Mouse (Mus musculus) gastrocnemius, postnatal 25 days (tissue): ENCODE results near the gene Hoxc6. TPM values are rescaled to one million over a fixed set of nuclear protein-coding genes. Genes with fewer than 3 reads are reported as not detected.

ENCODE experiments used
- DNase-seq: peaks from one replicate; pipeline ENCODE4 v3.0.0; 2022
- total RNA-seq, 2 experiments: library from RNA; stranded (reverse); gene quantifications; 1 replicate in 1 of 2; 2 replicates in 1 of 2; pipeline ENCODE4 v1.2.3; 2021

The Hoxc6 gene
- total RNA-seq, 2 experiments from 2014 or later, result 5.3 to 8.1 TPM

DNA sequence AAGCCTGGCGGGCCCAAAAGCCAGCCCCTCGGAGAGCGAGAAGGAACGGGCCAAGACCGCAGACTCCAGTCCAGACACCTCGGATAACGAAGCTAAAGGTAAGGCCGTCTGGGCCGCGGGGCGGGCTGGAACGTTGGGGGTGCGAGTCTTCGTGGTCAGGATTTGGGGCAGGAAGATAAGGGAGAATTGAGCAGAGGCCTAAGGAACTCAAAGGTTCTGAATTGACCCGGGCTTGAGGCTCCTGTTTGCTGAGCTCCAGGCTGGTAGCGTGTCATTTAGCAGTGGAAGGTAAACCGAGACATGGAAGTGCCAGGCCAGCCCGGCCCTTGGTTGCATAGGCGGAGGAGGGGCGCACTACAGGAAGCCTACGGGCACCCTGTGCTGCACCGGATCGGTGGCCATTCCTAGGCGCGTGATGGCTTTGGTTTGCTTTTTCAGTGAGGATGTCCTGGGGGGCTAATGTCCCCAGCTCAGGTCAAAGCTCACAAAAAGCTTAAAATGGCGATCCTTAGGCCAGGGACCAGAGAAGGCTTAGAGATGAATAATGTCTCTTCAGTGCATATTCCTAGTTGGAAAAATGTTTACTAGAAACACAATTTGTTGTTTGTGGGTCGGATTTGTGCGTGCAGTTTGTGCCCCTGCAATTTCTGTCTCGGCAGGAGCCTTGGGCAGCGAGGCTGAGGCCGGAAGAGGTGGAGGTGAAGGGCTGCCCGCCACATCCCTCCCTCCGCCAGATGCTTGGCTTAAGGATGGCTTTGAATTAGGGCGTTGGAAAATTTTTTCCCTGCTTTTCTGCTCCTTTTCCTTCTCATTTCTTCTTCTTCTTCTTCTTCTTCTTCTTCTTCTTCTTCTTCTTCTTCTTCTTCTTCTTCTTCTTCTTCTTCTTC lies 30.3 kb upstream of the Hoxc6 start:
- DNase-seq, result no peak

DNA sequence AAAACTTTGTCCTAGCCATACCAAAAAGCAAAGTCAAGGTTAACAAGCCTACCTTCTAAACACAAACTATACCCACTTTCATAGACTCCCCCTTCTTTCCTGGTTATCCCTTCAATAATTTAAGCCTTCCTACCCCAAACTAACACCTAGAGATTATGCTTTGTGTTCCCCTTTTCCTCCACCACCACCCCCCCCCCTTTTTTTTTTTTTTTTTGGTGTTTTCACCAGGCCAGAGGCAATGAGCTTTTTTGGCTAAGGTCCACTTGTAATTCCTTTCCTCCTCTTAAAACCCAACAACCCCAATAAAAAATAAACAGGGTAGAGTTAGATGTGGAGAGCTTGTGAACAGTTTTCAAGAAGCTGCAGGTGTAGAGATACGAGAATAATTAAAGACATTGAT lies 28.8 kb upstream of the Hoxc6 start:
- no peak for DNase-seq

DNA sequence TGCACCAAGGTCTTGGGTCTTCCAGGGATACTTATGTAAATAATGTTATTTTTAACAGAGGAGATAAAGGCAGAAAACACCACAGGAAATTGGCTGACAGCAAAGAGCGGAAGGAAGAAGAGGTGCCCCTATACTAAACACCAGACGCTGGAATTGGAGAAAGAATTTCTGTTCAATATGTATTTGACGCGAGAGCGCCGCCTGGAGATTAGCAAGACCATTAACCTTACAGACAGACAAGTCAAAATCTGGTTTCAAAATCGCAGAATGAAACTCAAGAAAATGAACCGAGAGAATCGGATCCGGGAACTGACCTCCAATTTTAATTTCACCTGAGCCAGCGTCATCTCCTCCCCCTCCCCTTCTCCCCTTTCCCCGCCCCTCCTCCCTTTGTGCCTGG lies 27.3 kb upstream of the Hoxc6 start:
- DNase-seq, result no peak

DNA sequence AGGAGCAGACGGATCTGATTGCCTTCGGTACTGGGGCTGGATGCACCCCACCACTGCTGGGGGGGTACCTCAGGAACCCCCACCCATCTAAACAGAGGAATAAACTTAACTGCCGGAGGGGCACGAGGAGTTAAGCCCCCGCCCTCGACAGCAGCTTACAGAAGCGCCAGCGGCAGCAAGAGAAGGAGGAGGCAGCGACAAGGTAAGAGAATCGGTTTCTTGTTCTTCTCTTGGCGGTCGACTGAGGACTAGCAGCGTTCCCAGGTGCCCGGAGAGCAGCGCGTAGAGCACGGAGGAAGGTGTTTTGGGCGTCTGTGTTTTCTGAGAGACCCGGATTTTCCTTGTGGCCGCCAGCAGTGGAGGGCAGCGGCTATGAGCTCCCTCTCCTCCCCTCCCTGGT lies 25.8 kb upstream of the Hoxc6 start:
- peak; percentile 4 for DNase-seq

DNA sequence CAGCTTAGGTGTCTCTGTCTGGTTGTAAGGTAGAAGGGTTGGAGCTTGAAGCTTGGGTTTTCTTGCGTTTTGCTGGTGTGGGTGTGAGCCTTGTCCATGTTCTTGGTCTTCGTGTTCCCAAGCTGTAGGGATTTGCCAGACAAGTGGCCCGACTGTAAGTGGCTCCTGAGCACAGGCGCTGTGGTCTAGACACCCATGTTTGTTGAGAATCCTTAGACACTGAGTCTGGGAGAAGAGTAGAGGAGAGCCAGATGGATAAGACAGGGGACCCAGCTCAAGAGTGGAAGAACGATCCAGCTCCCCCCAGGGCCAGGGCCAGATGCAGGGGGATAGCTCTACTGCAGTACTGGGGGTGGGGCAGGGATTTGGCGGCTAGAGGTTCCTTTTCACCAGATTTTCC lies 25.3 kb upstream of the Hoxc6 start:
- peak; percentile 14 for DNase-seq

DNA sequence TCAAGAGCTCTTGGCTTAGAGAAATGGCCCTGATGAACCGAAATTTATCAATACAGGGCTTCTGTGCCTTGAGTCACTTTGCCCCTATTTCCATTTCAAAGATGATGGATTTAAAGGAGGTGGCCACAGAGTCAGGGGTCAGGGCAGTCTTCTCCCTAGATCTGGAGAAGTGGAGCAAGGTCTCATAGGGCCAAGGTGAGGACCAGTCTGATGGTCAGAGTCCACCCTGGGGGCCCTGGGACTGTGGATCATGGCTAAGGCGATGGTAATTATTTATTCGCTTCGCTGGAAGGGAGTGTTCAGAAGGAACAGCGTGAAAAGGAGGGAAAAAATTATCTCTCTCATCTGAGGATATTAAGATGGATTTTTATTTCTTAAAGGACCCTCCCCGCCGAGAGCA lies 23.0 kb upstream of the Hoxc6 start:
- no peak for DNase-seq

DNA sequence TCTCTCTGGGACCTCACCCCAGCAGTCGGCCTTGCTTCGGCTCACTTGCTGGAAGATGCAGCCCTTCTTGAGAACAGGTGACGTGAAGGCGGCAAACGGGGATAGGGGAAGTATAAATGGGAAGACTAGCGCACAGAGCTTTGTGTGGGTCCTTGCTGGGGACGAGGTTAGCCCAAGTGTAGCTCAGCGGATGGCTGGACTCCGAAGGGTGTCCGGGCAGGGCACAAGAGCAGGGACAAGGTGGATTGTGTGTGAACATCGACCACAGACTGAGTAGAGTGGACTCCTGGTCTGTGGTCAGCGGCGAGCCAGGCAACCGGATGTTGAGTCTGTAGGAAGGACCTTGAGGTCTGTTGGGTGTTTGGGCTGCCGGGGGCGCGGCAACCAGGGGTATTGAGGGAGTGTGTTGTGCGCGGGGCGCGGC lies 22.4 kb upstream of the Hoxc6 start:
- DNase-seq, result no peak

DNA sequence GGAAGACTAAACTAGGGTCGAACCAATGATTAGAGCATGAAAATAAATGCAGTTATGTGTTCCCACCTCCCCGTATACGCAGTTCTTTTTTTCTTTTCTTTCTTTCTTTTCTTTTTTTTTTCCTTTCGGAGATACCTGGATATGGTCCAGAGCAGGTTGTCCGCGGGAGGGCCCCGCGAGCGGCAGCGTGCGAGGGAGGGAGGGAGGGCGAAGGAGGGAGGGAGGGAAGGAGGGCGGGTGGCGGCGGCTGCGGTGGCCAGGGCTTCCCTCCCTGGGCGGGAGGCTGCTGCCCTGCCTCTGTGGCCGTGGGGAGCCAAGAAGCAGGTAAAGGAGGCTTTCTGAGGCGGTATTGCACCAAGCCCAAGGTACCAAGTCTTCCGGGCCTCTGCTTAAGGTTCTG lies 21.9 kb upstream of the Hoxc6 start, which contains the start of gene Hoxc9:
TSS of gene Hoxc9 (plus strand) at position 269 of the 400 bp plus-strand sequence.
- DNase-seq, result peak; percentile 41

DNA sequence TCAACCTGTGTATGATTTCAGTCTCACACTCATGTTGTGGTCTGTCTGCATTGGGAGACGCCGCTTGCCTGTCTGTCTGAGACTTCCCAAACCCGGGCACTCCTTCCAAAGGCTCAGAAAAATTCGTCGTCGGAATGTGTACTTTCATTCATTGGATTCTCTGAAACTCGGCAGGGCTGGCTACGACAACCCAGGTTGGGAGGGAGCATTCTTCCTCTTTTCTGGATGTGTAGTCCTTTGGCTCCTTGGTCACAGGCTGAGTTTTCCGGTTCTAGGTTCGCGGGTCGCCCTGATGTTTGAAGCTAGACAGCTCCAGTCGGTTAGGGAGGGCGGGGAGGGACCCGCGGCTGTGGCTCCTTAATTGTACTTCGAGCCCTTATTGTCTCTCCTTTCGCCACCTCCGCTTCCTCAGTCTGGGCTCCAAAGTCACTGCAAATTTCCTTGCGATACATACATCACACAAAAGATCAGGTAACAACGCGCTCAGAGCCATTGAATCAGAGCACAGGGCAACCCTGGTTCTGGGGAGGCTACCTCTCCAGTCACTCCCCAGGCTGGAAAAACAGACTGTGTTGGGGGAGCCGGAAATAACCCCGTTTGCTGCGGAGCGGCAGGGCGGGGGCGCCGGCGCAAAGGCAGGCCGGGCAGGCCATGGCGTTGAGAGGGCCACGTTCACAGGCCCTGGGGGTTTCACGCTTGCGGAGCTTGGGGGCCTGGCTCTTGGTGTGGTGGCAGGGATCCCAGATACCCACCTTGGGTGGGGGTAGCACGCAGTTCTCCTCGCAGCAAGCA lies 21.2 kb upstream of the Hoxc6 start:
- peak; percentile 44 for DNase-seq

DNA sequence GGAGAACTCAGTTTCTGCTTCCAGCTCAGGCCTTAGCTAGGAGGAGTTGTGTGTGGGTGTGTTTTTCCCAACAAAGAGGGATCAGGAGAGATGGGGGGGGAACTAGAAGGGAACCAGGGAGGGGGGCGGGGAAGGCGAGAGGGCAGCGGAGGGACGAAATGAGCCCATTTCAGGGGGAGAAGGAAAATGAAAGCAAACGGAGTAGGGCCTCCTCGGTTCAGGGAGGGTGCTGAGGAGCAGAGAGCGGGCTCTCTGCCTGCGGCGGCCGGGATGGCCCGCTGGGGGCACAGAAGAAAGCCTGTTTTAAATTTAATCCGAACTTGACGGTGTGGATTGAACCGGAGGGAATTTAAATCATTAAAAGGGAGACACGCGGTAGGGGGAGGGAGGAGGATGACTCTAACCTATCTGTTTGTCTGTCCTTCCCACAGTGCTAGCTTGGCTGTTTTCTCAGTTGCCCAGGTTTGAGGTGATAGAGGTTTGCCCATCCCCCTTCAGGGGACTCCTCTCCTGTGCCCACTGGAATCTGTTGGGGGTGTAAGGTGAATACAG lies 20.6 kb upstream of the Hoxc6 start:
- DNase-seq, result no peak

DNA sequence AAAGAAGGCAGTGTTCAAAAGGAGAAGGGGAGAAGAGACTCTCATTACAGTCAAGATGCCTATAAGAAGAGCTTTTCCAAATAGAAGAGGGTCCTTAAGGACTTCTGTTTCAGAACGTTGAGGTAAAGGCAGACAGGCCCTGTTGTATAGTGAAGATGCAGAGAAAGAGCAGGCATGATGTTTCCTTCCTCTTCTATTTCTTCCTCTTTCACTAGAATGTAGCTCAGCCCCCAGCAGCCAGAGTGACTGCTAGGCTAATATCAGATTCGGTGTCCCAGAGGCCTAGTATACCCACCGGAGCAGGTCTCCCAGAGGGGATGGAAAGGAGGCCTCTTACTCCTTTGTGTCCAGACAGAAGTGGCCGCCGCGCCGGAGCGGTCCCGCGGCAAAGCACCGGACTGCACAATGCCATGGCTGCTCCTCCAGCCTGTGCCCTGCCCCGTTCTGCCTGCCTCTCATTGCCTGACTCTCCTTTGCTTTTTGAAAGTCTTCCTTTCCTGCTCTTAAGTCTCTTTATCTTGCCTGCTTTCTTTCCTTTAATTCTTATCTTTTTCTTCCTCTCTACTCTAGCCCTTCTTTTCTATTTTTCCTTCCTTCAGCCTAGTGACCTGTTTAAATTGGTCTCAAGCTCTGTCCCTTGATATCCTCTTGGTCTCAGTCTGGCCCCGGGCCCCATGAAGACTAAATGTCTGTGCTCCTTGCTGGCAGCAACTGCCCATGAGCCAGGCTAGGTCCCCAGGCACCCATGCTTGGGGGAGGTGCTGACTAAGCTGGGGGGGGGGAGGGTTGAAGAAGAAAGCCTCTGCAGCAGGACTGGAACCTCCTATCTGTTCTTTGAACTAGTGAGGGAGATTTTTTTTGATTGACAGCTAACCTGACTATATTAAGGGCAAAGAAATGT lies 19.2 kb upstream of the Hoxc6 start:
- DNase-seq, result peak; percentile 4

DNA sequence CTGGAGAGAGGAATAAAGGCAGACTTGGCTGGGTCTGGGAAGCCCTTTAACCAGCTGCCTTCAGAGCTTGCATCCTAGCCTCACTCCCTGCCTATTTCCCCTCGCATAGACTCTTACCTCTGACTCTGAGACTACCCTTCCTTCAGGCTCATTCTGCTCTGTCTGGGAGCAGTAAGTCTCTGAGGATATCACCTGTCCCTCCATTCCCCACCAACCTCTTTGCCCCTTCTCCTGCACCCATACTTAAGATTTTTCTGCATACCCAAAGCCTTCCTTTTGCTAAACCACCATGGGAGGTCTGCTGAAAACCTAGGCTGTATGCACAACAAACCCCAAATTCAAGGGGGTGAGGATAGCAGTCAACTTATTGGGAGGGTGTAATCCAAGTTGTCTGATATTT lies 18.1 kb upstream of the Hoxc6 start:
- no peak for DNase-seq

DNA sequence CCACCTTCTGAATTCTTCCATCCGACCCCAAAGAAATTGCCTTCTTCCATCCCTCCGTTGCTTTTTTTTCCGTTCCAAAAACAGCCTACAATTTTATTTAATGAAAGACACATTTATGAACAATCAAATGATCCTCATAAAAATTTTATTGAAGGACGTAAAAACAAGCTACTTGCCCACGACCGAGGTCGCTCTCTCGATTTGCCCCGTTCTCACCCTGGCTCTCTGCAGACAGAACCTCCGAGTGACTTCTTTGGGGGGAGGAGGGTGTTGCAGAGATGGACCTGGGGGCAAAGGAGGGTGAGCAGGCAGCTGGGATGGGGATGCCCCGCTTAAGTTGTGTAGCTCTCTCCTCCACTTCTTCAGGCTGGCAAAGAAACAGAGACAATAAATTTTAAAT lies 17.7 kb upstream of the Hoxc6 start:
- DNase-seq, result no peak

DNA sequence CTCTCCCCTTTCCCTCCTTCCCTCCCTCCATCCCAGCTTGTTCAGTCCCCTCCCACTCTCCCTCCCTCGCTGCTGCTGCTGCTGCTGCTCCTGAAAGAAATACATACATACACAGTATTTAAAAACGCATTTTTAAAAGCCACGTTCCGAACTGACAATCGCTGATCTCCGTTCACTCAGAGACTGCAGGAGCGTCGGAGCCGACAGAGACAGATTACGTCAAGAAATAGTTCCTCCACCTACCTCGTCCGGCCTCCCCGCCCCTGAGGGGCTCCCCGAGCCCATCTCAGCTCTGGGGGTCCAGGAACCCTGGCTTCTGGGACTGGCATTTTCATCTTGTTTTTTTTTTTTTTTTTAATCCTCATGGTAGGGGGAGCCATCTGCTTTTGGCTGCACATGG lies 17.1 kb upstream of the Hoxc6 start:
- no peak for DNase-seq

DNA sequence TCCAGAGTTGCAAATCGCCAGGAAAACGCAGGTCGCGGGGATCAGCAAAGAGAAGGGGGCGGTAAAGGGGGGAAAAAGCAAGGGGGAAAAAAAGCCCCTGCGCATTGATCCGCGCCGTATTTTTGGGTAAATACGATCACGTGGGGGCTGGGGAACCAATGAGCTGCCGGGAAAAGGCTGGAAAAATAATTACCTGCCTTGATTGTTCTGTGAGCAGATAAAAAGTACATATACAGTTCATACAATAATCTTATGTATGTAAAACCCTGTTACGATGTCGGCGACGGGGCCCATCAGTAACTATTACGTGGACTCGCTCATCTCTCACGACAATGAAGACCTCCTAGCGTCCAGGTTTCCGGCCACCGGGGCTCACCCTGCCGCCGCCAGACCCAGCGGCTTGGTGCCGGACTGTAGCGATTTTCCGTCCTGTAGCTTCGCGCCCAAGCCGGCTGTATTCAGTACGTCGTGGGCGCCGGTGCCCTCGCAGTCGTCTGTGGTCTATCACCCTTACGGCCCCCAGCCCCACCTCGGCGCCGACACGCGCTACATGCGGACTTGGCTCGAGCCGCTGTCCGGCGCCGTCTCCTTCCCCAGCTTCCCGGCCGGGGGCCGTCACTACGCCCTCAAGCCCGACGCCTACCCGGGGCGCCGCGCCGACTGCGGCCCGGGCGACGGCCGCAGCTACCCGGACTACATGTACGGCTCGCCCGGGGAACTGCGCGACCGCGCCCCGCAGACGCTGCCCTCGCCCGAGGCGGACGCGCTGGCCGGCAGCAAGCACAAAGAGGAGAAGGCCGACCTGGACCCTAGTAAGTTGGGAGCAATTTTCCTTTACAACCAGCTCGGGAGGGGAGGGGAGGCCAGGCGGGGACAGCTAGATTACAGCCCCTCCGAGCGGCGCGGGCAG lies 16.4 kb upstream of the Hoxc6 start:
- DNase-seq, result peak; percentile 64

DNA sequence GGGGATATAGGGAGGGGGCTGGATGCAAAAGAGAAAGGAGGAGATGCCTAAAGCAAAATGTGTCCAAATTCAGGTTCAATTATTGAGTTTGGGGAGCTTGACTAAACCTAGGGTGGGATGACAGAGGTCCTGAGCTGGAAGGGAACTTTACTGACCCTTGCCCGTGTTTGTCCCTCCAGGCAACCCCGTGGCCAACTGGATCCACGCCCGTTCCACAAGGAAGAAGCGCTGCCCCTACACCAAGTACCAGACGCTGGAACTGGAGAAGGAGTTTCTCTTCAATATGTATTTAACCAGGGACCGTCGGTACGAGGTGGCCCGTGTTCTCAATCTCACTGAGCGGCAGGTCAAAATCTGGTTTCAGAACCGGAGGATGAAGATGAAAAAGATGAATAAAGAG lies 14.3 kb upstream of the Hoxc6 start:
- DNase-seq, result no peak

DNA sequence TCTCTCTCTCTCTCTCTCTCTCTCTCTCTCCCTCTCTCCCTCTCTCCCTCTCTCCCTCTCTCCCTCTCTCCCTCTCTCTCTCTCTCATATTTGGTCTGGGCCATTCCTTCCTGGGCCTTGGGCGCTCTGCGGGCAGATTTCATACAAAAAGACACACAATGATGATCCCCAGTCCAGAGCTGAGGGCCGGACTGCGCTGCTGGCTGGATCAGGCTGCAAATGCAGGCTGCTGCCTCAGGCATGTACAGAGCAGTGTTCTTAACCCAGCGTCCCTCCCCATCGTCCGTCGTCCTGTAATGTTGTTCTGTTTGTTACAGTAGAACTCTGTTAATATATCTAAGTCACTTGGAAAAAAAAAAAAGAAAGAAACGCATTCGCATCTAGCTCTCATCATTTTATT lies 13.5 kb upstream of the Hoxc6 start:
- DNase-seq, result no peak

DNA sequence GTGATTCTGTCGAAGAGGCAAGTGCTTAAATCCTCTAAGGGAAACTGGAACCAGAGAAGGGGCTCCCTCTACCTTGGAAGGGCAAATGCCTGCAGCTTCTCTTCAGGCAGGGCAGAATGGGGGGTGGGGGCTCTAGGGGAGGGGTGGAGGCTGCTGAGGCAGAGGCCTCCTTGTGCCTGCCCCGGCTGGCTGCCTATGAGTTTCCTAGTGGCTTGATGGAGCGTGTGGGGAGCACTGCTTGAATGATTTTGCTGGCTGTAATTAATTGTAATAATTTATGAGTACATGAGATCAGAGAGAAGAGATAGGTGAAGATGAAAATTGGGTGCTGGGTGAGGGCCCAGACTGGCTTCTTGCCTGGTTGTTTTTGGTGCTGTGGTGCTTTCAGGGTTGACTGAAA lies 13.1 kb upstream of the Hoxc6 start:
- DNase-seq, result no peak

DNA sequence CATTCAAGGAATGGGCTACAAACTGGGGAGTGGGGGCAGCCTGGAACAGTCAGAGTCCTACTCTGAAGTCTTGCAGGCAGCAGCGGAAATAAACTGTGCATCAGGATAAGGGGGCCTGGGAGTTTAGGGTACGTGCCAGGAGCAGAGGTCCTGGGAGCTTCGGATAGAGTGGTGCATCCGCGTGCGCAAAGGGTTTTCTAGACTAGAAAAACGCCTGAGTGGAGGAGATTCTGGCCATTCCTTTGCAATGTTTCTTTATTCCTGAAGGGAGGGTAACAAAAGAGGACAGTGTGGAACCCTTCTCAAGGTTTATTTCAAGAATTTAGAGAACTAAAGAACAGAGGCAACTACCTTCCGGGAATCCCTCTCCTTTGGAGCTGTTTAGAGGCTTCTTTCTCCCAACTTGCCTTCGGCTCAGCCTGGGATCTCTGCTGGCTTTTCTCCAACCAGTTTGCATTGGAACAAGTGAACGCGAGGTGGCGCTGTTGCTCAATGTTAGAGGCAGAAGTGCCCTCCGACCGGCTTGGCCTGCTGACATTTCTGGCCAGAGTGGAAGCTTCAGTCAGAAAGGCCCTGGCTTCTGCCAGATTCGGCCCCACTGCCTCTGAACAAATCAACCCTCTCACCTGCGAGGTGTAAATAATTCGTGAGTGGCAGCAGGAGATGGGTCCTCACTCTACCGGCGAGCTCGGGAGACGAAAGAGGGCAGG lies 10.8 kb upstream of the Hoxc6 start:
- DNase-seq, result peak; percentile 86

DNA sequence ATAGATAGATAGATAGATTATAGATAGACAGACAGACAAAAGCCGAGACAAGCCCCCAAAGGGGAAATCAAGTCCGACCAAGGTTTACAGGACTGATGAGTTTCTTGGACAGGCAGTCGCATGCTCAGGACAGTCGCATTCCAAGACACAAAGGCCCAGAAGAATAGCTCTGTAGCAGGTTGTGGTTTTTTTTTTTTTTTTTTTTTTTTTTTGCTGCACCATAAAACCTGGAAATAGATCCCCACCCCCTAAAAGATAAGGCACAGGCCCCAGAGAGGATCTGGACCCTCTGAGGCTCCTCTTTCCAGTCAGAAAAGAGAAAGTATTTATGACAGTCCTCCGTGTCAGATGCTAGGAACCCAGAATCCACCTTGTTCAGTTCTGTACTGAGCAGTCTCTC lies 10.0 kb upstream of the Hoxc6 start:
- no peak for DNase-seq
